Mouse (Mus musculus): ENCODE measurements around the gene Mgat4d.
"Not testable (repeated sequence)": the region's sequence is repeated elsewhere in the genome, so short reads cannot be mapped to it uniquely, and the experiment has no call there.

Mgat4d gene

DNA sequence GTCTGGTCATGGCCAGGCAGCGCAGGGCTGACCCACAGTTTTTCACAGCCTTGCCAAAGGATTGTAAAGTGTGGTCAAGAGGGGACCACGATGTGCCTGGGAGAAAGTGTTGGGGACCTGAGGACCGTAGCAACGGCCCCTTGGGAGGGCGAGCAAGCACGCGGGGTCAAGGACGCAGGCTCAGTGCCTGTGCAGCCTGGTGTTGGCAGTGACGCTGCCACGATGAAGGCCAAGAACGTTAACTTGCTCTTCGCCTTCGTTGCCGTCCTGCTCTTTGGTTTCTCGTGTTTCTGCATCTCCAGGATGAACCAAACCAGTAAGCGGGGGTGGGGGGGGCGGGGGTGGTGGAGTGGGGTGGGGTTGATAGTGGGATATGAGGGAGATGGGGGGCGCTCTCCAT is at the start of gene Mgat4d:
Gene Mgat4d (plus strand): TSS at position 209 of the 400 bp plus-strand sequence.
- no peak for DNase-seq (ENCODE audit: low read depth)

DNA sequence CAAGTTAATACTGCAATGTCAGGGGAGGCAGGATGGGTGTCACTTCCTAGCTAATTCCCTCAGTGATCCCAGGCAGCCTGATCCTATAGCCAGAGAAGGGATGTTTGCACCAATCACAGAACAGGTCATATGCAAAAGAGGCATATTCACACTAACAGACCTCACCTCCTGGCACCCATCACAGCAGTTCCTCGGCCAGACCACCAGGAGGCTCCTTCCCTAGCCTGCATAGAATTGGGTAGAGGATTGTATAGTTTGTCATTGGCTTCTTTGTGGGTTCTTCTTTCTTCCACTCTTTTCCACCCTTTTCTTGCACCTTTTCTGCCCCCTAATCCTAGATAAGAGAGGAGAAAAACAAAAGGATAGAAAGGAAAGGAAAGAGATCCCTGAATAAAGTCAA is 48.1 kb upstream of the Mgat4d start:
- peak; percentile 35 for DNase-seq (ENCODE audit: low read depth)

- no peak for DNase-seq (ENCODE audit: low read depth)
Observed at GRCm38 (mm10) chr8:83304946-83305345, 43.3 kb upstream of the Mgat4d start.

DNA sequence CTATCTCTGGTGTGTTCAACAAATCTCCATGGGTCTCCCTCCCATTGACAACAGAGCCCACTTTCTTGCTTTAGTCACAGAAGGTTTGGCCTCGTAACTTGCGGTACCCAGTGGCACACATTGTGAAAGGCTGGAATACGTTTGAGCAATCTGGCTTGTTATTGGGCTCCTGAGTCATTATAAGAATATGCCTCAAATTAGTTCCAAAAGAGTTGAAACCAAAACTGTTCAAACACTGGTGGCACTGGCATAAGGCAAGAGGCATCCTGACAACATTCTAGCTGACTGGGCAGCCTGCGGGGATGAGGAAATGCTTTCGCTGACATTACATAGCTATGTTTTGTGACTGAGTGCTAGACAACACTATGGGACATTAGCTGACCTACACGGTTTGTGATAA is 38.4 kb upstream of the Mgat4d start:
- DNase-seq (ENCODE audit: low read depth): no peak

DNA sequence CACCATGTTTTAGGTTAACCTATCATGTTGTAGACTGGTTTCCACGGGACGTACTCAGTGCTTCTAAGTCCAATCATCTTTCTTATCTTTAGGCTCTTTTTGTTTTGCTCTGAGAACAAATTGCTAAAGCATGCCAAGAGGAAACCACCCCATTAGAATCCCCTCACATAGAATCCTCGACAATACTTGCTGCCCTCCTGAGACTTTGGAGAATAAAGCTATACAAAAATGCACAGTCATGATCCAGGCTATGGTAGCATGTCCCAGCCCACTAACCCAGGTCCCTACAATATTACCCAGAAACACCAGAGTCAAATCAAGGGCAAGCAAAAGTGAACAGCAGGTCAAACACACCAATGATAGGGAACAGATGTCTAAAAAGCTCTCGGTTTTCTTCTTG is 33.2 kb upstream of the Mgat4d start:
- DNase-seq (ENCODE audit: low read depth): not testable (repeated sequence)

GRCm38 (mm10) chr8:83315691-83316090 is 32.6 kb upstream of the Mgat4d start:
- no peak for DNase-seq (ENCODE audit: low read depth)

DNA sequence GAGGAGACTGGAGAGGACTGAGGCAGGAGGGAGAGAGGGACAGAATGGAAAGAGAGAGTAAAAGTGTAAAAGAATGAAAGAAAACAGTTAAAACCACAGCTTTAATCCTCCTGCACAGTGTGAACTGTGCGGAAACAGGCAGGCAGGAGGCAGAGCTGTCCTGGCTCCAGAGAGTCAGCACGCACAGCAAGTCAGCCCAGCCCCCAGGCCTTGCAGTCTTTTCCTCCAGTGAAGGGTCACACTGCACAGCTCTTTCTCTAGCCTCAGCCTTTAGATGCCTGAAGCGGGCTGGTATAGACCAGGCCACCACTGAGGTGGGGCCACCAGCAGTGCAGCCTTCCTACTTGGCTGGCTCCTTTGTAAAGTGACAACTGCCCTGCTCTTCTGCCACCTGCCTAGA is 27.7 kb upstream of the Mgat4d start:
- no peak for DNase-seq (ENCODE audit: low read depth)

DNA sequence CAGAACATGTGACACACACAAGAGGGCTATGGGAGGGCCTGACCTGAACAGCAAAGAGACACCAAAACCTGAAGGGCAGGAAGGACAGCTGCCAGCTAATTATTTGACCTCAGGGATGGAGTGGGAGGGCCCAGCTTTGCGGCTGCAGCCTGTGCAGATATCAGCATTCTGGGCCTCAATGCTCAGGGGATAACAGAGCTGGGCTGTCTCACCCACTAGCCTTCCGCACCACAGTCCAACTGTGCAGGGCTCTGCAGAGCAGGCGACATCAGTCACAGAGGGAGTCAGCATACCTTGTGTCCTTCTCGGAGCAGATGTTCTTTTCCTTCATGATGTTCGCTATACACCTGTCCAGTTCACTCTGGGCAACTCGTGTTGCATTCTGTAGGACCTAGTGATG is 25.9 kb upstream of the Mgat4d start:
- no peak for DNase-seq (ENCODE audit: low read depth)

DNA sequence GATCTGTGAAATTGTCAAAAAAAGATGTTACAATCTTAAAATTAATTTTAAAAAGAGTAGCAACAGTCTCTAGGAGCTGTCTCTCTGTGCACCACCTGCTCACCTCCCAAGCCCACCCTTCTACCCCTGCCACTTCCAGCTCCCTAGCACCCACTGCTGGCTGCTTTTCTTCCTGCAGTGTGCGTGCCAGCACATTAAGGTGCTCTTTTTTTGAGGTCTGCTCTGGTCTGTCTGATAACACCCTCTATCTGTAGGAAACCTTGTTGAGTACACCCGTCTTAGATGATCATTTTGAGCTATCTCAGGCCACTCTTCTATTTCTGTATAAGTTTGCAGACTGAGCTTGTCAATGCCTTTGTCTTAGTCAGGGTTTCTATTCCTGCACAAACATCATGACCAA is 25.2 kb upstream of the Mgat4d start:
- no peak for DNase-seq (ENCODE audit: low read depth)

- peak; percentile 12 for DNase-seq (ENCODE audit: low read depth)
Observed at GRCm38 (mm10) chr8:83327889-83328288, 20.4 kb upstream of the Mgat4d start.

DNA sequence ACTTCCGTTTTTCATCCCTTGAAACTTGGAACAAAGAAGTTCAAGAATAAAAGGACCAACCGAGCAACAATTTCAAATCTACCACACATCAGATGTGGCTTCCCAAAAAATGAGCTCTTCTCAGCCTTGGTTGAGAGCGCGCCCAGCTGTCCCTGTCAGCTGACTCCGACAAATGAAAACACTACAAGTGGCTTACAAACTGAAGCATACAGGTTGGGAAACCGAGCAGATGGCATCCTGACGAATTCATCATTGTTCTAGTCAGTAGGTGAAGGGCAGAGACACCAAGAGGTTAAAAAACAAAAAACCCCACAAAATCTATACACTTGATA is 16.7 kb upstream of the Mgat4d start:
- peak; percentile 50 for DNase-seq (ENCODE audit: low read depth)

- peak; percentile 90 for DNase-seq (ENCODE audit: low read depth)
Observed at GRCm38 (mm10) chr8:83331899-83332697, 16.2 kb upstream of the Mgat4d start, which contains the start of gene Elmod2. TSS of gene Elmod2 (minus strand) at chr8:83332486.

DNA sequence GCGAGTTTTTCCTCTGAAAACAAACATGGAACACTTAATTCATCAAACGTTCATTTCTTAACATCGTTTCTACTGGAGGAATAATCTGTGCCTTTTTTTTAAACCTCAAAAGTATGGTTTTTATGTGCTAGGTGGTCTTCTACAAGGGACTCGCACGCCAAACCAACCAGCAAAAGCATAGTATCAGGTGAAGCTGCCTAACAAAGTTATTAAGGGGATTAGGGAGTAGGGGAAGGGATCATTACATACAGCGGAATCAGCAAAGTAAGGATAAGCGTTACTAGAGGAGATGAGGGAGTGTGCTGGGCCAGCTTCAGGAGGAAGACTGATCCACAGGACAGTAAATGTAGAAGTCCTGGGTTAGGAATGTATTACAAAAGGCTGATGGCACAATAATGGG is 15.4 kb upstream of the Mgat4d start:
- no peak for DNase-seq (ENCODE audit: low read depth)

DNA sequence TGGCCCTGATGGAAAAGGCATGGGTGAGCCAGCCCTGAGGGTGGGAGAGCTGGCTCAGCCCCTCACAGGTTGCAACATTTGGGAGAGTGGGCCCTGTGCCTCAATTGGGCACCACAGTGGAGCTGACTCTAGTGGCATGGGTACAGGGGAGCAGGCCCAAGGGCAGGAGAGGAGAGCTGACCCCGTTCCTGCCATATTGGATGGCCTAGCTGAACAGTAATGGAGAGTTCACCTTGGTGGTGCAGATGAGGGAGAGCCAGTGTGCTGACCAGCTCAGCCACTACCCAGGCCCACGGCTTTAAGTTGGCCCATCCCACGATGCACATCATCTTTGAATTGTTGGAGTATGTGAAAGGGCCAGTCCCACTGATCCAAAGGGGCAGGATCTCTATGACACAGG is 6.2 kb upstream of the Mgat4d start:
- no peak for DNase-seq (ENCODE audit: low read depth)

GRCm38 (mm10) chr8:83342693-83343092 is 5.6 kb upstream of the Mgat4d start:
- peak; percentile 40 for DNase-seq (ENCODE audit: low read depth)

DNA sequence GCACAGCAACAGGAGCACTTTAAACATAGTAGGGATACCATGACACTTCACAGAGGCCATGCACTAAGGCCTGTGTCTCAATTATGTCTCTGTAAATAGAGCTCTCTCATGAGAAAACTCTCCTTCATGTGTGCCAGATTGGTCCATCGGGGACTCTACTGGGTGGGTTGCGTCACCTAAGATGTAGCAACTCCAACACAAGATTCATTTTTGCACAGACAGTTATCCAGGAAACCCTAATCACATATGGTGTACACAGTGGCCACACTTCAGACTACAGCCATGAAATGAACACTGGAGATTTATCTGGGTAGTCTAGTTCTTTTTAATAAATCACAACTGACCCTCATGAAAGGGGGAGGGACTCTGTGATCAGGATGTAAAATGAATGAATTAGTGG is 3.0 kb downstream of the Mgat4d start:
- DNase-seq (ENCODE audit: low read depth): peak; percentile 25

DNA sequence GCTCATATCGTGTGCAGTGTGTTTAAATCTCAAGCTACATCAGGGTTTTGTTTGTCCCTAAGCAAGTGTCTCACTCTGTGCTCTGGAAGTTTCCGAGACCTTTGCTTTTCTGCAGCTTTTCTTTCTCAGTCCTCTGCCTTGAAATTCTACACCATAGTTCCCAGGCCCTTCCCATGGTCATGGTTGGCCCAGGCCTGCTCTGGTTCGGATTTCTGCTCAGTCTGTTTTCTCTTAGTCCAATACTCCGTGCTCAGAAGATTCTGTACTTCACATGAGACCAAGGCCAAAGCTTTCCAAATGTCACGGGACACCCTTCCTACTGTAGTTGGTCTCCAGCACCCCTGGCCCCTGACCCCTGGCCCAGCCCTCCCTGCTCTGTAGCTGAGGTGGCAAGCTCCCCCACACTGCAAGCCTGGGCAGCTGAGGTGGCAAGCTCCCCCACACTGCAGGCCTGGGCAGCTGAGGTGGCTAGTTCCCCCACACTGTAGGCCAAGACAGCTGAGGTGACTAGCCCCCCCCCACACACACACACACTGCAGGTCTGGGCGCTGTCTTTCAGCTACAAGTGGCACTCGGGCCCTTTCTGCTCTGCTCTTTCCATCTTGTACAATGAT is 15.0 kb downstream of the Mgat4d start:
- no peak for DNase-seq (ENCODE audit: low read depth)

GRCm38 (mm10) chr8:83377231-83377630 is 29.0 kb downstream of the Mgat4d start:
- no peak for DNase-seq (ENCODE audit: low read depth)

GRCm38 (mm10) chr8:83380141-83380540 is 31.9 kb downstream of the Mgat4d start:
- peak; percentile 18 for DNase-seq (ENCODE audit: low read depth)

GRCm38 (mm10) chr8:83381016-83381415 is 32.7 kb downstream of the Mgat4d start:
- no peak for DNase-seq (ENCODE audit: low read depth)

DNA sequence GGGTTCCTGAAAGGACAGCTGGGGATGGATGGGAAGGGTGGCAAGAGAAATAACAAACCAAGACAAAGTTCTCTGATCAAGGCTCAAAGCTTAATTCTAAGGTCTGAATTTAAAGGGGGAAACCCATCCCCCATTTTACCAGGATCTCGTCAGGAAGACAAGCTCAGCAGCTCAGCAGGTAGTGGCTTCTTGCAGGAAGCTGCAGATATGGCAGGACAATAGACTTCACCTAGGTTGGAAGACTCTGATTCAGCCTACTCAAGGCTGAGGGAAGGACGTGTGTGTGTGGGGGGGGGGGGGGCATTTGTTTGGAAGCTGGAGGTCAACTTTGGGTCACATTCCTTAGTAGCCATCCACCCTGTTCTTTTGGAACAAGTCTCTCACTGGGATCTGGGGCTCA is 34.6 kb downstream of the Mgat4d start:
- no peak for DNase-seq (ENCODE audit: low read depth)

DNA sequence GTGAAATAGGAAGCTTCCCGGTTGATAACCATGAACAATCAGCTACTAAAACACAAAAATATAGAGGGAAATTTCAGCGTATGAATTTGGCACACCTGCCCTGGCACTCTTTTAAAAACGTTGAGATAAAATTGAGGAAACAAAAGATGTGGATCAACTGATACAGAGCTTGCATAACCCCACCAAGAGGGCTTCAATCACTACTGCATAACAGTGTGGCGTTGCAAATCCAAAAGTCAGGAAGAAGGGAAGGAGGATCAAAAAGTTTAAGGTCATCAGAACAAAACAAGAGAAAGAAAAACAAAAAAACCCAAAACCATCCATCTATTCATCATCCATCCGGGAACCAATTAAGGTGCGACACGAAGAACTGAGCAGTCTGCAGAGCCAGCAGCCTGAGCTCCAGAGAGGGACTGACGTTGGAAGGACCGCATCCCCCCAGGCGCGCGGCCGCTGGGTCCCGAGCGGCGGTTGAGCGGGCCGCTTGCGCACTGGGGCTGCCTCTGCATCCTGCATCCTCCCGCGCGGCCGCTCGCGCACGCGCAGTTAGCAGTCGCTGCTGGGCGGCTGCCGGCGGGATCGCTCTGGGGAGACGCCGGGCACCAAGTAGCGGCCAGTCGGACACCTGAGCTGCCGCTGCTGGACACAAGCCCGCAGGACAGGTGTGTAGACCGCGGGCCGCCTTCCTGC is 41.2 kb downstream of the Mgat4d start, which contains the start of gene Clgn:
Gene Clgn (plus strand): TSS at position 552 of the 690 bp plus-strand sequence.
- DNase-seq (ENCODE audit: low read depth): no peak

Data from 416B (cell line).